Mouse (Mus musculus): ENCODE measurements around the gene Ccl17. TPM values are rescaled to one million over a fixed set of nuclear protein-coding genes. Genes with fewer than 3 reads are reported as not detected.
"Not testable (repeated sequence)": the region's sequence is repeated elsewhere in the genome, so short reads cannot be mapped to it uniquely, and the experiment has no call there.

The Ccl17 gene
- total RNA-seq, 2 experiments from 2014 or later = 8.6 to 9.3 TPM

DNA sequence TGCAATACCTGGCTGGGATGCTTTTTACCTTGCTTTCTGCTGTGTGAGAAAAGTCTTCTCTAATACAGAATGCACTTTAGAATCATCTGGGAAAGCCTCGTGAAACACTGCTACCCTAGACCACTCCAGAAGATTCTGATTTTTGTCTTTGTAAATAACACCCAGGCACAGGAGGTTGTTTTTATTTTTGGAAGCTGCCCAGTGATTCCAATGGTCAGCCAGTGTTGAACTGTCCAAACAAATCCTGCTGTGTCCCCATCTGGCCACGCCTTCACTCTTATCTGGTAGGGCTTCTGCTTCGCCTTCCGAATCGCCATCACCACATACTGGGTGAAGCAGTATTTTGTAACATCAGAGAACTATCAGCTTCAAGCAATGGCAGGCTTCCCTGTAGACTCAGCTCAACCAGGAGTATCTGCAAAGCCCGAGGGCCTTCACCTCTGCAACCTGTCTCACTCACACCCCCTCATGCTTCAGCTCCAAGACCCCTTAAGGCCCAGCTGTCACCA is 9.5 kb downstream of the Ccl17 start:
- intact Hi-C loops (cut with DNase I) = no loop called here
- no peak for DNase-seq (ENCODE audit: low spot score in 2 of 2)

DNA sequence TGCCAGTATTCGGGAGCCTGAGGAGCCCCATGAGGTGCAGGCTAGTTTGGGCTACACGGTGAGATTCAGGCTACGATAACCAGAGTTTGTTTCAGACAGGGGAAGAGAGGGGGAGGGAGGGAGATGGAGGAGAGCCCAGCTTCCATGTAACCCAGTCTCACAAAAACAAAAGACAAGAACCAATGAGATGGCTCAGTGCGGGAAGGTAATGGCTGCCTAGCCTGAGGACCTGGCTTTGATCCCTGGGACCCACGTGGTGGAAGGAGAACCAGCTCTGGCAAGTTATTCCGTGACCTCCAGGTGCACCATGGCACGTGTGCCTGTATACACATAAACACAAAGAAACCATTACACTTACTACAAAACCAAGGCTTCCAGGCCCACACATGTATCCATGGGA is 10.3 kb downstream of the Ccl17 start:
- intact Hi-C loops (cut with DNase I) = no loop called here
- DNase-seq (ENCODE audit: low spot score in 2 of 2) = no peak

DNA sequence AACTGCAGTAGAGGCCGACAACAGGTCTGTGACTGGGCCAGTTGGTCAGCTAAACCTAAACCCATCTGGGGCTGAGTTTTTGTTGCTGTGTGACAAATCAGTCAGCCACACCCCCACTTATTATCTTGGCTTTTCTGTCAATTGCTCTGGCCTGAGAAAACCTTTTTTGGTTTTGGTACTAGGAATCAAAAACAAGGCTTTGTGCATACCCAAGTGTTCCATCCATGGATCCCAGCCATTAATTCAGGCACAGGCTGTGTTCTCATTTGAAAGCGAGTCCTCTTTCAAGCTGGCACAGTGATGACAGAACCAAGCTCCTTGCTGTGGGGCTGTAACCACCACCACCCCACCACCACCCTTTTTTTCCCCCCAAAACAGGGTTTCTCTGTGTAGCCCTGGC is 11.1 kb downstream of the Ccl17 start:
- intact Hi-C loops (cut with DNase I) = no loop called here
- DNase-seq (ENCODE audit: low spot score in 2 of 2) = no peak

- intact Hi-C loops (cut with DNase I) = loop anchor here (2.0 kb wide), 1 partner anchor 86 kb away; no protein-coding TSS in a partner anchor
- peak; percentile 61 to 69 for DNase-seq (ENCODE audit: low spot score in 2 of 2)
Observed at GRCm38 (mm10) chr8:94822637-94823560, 12.6 kb downstream of the Ccl17 start.

- no peak for DNase-seq (ENCODE audit: low spot score in 2 of 2)
- intact Hi-C loops (cut with DNase I) = no loop called here
Observed at GRCm38 (mm10) chr8:94825170-94825569, 14.9 kb downstream of the Ccl17 start.

GRCm38 (mm10) chr8:94826210-94826609 is 16.0 kb downstream of the Ccl17 start:
- DNase-seq (ENCODE audit: low spot score in 2 of 2) = no peak
- intact Hi-C loops (cut with DNase I) = no loop called here

DNA sequence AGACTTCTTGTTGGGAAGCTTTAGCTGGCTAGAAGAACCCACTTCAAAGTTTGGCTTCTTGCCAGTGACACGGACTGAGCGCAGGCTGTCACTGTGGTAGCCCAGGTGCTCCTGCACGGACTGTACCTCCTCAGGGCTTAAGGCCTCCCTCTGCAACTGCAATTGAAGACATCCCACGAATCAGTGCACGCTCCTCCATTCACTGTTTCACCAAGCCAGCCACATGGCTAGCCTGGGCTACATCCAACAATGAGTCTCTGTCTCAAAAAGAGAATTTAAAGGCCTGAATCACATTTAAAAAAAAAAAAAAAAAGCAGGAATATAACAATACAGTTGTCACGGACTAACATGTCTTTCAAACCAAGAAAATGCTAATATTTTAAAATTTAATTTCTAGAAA is 18.0 kb downstream of the Ccl17 start:
- intact Hi-C loops (cut with DNase I) = no loop called here
- DNase-seq (ENCODE audit: low spot score in 2 of 2) = no peak

DNA sequence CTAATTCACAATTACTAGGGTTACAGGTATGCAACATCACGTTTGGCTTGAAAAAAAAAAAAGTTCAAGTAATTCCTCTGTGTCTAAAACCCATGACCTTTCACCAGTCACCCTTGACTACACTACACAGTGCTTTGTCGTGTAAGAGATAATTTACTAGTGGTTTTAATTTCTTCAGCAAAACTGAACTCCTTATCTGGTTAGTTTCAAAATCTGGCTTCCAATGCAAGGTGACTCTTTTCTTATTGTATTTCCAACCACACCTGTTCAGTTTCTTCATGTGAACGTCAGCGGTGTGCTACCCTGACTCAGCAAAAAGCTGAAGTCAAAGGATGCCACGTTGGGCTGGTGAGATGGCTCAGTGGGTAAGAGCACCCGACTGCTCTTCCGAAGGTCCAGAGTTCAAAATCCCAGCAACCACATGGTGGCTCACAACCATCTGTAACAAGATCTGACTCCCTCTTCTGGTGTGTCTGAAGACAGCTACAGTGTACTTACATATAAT is 23.7 kb downstream of the Ccl17 start:
- intact Hi-C loops (cut with DNase I); DNase-seq (ENCODE audit: low spot score in 2 of 2): not testable (repeated sequence)

GRCm38 (mm10) chr8:94835751-94836150 is 25.5 kb downstream of the Ccl17 start:
- intact Hi-C loops (cut with DNase I); DNase-seq (ENCODE audit: low spot score in 2 of 2): not testable (repeated sequence)

- no peak for DNase-seq (ENCODE audit: low spot score in 2 of 2)
- intact Hi-C loops (cut with DNase I) = no loop called here
Observed at GRCm38 (mm10) chr8:94836456-94837240, 26.4 kb downstream of the Ccl17 start.

DNA sequence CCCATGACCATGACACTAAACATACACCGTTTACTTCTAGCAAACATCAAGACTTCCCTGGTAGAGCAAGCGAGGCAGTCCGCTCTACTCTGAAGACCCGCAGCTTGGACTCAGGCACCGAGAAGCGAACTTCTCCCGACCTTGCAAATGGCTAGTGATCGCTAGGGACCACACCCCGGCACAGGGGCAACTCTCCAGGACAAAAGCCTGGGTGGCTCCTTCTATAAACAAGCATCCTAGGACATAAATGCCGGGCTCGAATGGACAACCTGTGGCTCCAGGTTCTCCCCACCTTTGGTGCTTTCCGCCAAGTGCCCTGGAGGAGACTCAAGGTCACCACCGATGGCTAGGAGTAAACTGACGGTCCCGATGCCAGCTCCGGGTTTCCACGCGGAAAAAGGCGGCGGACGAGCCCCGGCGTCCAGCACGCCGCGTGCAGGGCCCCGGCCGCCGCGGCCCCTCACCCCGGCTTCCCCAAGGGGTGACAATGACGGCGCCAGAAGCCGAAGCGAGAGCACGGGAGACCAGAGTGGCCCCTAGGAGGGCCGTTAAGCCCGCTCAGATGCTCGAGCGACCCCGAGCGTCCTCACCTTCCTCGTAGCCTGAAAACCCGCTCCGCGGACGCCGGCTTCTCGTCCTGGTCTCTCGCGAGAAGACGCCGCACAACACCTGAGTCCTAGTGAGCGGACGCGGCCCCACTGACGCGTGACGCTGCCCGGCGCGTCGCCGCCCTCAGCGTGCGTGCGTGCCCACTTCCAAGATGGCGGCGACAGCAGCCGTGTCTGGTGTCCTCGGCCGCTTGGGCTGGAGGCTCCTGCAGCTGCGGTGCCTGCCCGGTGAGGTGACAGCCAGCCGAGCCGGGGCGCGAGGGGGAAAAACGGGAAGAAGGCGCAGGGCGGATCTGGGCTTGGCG is 27.7 kb downstream of the Ccl17 start, which contains the start of the genes Coq9 and Ciapin1:
TSS of gene Coq9 (plus strand) at position 660 of the 913 bp plus-strand sequence.
TSS of gene Ciapin1 (minus strand) at position 697 of the 913 bp plus-strand sequence.
- intact Hi-C loops (cut with DNase I) = no loop called here
- DNase-seq (ENCODE audit: low spot score in 2 of 2) = peak; percentile 95 to 97

GRCm38 (mm10) chr8:94838600-94838999 is 28.3 kb downstream of the Ccl17 start:
- DNase-seq (ENCODE audit: low spot score in 2 of 2) = peak; percentile 79 to 80
- intact Hi-C loops (cut with DNase I) = no loop called here

- intact Hi-C loops (cut with DNase I) = no loop called here
- DNase-seq (ENCODE audit: low spot score in 2 of 2) = no peak
Observed at GRCm38 (mm10) chr8:94841183-94841582, 30.9 kb downstream of the Ccl17 start.

- DNase-seq (ENCODE audit: low spot score in 2 of 2) = no peak
- intact Hi-C loops (cut with DNase I) = no loop called here
Observed at GRCm38 (mm10) chr8:94850049-94850448, 39.8 kb downstream of the Ccl17 start.

DNA sequence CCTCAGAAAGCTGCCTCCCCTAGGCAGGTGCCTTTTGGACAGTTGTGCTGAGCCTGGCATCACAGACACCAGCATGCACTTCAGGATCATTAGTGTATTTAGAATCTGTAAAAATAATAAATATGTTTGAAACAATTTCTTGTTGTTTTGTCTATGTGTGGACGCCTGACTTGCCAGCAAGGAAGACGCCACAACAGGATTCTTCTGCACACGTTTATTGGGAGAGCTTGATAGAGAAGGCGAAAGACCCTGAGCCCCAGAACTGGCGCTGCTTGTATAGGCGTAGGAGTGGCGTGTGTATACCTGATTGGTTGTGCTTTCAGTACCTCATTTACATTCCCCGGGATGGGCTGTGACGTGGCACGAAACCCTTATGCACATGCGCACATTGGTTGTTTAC is 44.5 kb downstream of the Ccl17 start:
- intact Hi-C loops (cut with DNase I); DNase-seq (ENCODE audit: low spot score in 2 of 2): not testable (repeated sequence)

- DNase-seq (ENCODE audit: low spot score in 2 of 2) = no peak
- intact Hi-C loops (cut with DNase I) = no loop called here
Observed at GRCm38 (mm10) chr8:94857011-94857345, 46.7 kb downstream of the Ccl17 start.

DNA sequence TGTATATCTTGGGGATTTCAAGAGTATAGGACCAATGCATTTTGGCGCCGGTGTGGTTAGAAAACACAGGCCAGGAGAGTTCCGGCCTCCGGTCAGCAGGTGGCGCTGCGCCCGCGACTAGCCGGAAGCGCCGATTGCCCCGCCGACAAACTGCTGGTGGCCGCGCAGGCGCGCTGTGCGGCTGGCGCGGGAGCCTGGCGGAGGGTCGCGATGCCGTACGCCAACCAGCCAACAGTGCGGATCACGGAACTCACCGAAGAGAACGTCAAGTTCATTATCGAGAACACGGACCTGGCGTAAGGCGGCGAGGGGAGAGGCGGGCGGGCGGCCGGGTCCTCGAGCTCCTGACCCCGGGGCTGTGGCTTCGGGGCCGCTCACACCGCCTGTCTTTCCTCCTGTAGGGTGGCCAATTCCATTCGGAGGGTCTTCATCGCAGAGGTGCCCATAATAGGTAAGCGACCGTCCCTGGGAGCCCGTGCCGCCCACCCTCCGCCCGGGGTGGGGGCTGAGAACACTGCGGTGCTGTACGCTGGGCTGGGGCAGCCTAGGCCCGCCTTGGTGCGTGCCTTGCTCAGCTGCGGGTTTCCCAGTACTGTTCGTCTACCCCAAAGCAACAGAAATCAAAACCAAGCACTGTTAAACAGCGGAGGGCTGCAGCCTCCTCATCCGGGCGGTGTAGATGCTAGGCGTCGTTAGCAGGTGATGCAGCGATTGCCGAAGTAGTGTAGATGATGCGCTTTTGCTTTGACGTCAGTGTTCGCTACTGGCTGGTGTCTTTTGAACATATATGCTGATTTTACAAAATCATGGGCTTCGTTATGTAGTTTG is 47.3 kb downstream of the Ccl17 start, which contains the start of gene Polr2c:
TSS of gene Polr2c (plus strand) at position 105 of the 828 bp plus-strand sequence.
- intact Hi-C loops (cut with DNase I) = no loop called here
- peak; percentile 92 to 94 for DNase-seq (ENCODE audit: low spot score in 2 of 2)

DNA sequence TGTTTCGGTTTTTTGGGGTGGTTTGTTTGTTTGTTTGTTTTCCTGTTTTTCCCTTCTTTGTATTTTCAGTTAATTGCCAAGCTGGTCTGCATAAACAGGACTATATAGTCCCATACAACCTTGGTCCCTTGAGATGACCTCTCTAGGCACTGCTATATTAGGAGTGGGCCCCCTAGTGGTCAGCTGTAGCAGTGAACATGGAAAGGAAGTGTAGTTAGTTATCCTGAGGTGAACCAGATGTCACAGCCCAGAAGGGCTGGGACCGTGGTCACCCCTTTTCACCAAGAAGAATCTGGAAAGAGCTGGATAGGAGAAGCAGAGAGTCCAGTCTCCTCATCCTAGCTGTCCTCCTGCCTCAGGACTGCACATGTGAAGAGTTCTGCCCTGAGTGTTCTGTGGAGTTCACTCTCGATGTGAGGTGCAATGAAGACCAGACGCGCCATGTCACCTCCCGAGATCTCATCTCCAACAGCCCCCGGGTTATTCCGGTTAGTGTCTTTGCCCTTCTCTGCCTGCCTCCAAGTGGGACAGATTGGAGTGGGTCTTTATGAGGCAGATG is 51.2 kb downstream of the Ccl17 start:
- DNase-seq (ENCODE audit: low spot score in 2 of 2) = peak in 1 of 2 experiments; percentile 48
- intact Hi-C loops (cut with DNase I) = no loop called here

Measured in left cerebral cortex, postnatal 25 days (tissue).